Mouse (Mus musculus) gastrocnemius, adult 18-20 months (tissue): ENCODE data around the gene Zfp65. TPM values are rescaled to one million over a fixed set of nuclear protein-coding genes. Genes with fewer than 3 reads are reported as not detected.
"Not testable (repeated sequence)": the region's sequence is repeated elsewhere in the genome, so short reads cannot be mapped to it uniquely, and the experiment has no call there.

Experiments
- DNase-seq: peaks from one replicate; pipeline ENCODE4 v3.0.0; 2021; ENCODE audit warnings: low spot score
- long read RNA-seq, 2 experiments: library from polyadenylated mRNA; stranded (forward); transcript quantifications; one replicate each; pipeline ENCODE4 v2.0.0; 2021
- total RNA-seq, 2 experiments: library from RNA; stranded (reverse); gene quantifications; 2 replicates each; pipeline ENCODE4 v1.2.3; 2021

Gene Zfp65
- 1 to 10 TPM; 4.7 to 4.9 TPM for total RNA-seq
- long read RNA-seq, experiment 1 = 0 reads
- long read RNA-seq, experiment 2 = 0 reads

DNA sequence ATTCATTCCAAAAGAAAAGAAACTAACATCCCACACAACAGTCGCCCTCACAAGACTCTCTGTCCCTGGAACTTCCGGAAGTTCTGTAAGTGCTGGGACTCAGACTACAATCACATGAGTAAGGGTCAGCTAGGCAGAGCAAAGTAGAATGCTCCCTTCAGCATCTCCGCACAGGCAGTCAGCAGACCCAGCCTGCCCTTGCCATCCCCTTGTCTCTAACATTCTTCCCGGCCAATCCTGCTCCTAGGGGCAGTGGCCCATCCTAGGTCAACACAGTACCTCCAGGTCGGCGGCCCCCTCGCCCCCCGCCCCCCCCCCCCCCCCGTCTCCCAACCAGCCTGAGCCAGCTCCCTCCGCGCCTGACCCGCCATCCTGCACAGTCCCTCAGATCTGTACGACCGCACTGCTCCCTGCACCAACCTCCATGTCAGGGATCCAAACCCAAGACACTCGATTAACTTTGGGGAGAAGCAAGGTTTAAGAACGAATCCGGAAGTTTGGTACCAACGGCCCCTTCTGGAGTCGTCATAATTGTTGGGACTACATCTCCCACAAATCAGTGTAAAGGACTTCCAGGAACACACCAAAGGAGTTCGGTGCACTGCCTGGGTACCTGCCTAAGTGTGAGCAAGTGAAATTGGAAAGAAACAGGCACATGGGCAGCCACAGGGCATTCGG lies at the start of gene Zfp65:
Gene Zfp65 (minus strand): TSS at position 533 of the 678 bp plus-strand sequence.
- DNase-seq = peak; percentile 51

DNA sequence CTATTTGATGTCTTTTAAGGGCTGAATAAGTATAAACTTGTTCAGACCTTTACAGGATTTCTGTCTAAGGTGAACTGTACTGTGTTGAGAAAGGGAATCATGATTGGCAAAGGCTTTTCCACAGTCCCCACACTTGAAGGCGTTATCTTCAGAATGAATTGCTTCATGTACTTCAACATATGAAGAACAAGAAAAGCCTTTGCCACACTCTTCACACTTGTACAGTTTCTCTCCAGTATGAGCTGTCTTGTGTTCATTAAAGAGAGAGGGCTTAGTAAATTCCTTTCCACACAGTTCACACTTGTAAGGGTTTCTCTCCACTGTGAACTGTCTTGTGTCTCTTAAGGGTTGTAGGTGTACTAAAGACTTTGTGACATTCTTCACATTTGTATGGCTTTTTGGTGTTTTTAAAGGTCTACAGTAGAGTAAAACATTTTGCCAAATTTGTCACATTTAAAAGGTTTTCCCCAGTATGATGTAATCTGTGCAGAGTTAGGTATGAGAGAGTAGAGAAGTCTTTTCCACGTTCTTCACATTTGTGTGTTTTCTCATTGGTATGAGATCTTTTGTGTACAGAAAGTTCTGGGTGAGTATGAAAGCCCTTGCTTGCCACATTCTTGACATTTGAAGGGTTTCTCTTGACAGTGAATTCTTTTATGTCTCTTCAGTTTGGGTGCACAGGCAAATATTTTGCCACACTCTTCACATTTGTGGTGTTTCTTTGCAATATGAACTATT lies 34.2 kb upstream of the Zfp65 start:
- DNase-seq = no peak

DNA sequence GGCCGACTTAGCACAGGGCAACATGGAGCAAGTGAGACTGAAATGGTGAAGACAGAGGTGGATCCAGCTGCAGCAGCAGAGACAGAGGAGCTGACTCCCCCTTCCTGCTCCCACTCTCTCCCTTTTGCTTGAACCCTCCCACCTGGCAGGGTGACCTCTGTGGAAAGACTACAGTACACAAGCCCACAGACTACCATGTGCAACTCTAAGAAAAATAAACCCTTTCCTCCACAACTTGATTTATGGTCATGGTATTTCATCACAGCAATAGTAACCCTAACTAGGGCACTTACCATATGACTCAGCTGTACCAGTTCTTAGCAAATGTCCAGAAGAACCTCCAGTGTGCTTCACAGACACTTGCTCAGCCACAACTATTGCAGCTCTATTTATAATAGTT lies 31.0 kb upstream of the Zfp65 start:
- no peak for DNase-seq

DNA sequence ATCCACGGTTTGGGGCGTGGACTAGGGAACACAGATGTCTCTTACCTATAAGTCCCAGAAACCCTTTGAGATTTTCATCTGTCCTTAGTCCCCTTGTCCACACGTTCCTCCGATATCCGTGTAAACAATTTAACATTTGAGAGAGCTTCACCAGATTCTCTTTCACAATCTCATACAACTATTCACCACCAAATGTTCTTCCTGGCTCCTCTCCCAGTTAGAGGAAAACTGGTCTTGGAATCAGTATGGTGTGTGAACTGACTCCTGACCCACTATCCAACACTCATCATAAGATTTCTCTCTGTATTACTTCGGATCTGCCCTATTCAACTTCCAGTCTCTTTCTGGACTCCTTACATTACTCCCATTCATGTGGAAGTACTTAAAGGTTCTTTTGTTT lies 26.8 kb upstream of the Zfp65 start:
- no peak for DNase-seq

DNA sequence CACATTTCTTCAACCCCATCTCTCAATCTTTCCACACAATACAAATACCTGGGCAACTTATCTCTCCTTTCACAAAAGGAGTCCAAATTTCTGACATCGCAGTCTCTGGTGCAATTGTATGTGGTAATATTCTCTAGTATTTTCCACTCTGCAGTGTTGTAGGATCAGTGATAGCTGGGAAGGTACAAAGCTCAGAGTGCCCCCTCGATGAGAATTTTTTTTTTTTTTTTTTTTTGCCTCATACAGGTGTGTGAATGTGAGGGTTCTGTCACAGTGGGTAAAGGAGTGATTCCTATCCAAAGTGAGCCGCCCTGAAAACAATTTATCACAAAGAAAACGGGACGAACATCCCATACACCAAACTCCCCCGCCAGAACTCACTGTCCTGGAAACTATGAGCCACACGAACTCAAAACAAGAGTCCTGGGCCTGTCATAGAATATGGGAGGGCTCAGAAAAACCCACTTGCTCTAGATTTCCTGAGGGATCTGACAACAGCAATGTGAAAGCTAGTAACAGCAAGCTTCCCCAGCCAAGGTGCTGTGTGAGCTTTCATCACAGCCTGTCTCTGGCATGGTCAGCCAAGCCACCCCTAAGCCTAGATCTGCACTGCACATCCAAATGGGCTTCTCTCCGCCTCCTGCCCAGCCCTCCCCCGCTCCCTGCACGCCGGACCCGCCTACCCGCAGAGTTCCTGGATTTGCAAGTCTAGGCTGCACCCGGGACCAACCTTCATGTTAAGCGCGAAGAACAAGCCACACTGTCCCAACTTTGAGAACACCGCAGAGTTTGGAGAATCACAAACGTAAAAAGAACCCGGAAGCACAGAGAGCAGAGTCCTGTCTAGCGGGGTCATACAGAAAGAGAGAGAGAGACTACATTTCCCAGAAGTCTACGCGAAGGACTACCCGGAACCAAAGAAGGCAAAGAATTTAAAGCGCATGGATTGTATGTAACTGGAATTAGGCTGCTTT lies 25.6 kb upstream of the Zfp65 start, which contains the start of gene Zfp85:
Gene Zfp85 (minus strand): TSS at position 896 of the 974 bp plus-strand sequence.
- peak; percentile 46 for DNase-seq

DNA sequence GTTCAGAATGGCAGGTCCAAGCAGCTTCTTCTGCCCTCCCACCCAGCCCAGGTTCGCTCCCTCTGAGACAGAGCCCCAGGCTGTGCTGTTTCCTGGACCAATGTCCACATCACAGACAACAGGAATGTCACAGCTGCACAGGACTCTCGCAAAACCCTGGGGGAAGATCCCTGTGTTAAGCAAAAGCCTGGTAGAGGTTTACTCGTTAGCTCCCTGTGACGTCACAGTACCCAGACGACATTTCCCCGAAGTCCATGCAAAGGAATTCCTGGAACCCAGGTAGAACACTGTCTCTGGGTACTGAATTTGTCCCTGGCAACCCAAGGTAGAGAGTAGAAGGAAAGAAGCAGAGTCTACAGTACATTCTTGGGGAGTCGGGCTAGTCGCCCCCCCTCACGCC lies 14.9 kb upstream of the Zfp65 start:
- no peak for DNase-seq

DNA sequence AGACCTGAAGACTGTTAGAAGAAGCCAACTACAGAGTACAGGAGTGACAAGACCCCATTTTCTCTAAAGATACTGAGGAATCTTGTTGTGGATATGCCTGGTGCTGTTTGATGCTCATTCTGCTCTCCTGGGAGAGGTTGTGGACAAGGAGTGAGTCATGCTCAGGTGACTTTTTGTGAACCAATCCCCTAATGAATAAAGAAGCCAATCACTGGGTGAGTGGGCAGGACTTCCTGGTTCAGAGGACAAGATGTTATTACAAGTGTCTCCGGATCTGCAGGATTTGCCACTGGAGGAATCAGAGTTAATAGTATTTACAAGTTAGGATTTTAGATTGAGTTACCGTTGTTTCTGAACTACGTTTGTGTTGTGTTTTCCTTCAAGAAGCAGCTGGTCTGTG lies 14.0 kb upstream of the Zfp65 start:
- no peak for DNase-seq

DNA sequence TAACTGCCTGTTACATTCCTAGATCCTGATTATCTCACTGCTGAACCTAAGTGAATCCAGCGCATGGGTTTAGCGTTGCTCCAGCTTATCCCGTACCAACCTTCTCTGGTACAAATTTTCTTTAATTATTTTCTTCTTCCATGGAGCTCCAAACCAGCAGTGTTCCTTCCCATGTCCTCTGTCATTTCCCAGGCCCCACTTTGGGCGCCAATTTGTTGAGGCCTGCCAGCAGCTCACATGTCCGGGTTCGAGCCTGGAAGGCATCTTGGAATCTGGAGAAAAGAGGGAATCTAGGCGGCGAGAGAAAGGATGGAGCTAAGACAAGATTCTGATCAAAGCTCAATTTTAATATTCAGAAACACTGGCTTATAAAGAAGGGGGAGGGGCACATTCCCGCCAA lies 5.4 kb upstream of the Zfp65 start:
- DNase-seq = not testable (repeated sequence)

DNA sequence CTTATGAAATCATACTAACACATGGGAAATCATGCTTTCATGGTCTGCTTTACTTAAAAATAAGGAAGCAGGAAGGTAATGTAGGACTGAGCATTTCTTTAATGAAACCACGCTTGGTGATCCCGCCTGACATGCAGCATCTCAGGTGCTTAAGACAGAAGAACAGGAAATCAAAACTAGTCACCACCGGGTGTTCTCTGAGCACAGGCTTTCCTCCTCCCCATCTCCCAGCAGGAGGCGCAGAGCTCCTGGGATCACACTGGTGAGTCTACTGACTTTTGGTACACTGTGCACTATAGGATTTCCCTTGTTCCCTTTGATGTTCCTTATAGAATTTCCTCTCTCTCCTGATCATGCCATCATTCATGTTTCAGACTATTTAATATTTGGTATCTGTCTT lies 468 bp upstream of the Zfp65 start:
- not testable (repeated sequence) for DNase-seq

DNA sequence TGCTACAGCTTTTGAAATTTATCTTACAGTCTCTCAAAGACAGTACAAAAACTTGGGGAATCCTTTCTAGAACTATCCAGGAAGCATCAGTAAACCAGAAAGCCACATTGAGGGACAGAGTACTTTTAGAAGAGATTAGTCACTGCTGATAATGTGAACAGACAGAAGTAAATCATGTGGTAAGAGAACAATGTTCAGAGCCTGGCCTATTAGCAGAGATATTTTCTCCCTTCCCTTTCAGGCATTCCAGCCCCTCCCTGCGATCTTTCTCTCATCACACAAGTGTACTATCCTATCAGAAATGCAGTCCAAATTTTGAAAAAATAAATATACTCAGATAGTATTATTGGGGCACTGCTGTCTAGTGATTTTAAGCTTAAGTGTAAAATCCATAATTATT lies 867 bp downstream of the Zfp65 start:
- no peak for DNase-seq

DNA sequence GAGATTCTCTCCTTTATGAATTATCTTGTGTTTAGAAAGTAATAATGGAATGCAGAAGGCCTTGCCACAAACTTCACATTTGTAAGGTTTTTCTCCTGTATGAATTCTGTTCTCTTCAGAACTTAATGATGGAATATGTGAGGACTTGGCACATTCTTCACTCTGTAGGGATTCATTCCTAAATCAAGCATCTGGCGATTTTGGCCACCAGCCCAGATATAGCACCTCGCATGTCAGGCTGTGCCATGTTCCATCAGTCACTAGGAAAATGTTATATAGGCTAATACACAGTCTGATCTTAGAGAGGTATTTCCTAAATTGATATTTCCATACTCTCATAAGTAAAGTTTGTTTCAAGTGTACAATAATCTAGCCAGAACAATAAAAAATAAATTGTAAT lies 3.6 kb downstream of the Zfp65 start:
- DNase-seq = not testable (repeated sequence)

DNA sequence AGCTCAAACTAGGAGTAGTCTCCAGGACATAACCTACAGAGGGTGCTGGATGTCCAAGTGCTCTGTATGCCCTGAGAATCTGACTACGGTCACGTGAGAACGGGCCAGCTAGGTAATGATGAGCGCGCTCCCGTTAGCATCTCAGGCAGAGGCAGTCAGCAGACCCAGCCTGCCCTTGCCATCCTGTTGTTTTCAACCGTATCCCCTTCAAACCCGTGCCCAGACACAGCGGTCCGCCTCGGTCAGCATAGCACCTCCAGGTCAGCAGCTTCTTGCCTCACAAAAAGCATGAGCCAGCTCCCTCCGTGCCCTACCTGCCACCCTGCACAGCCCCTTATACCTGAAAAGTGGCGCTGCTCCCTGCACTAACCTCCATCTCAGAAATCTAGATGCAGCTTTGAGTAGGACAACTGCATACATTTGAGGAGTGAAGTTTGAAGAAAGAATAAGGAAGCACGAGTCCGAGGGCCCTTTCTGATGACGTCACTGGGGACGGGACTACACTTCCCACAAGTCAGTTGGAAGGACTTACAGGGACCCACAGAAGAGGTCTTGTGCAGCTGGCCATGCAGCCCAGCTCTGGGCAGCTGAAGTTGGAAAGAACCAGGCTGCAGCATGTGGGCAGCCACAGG lies 5.0 kb downstream of the Zfp65 start:
- peak; percentile 92 for DNase-seq

DNA sequence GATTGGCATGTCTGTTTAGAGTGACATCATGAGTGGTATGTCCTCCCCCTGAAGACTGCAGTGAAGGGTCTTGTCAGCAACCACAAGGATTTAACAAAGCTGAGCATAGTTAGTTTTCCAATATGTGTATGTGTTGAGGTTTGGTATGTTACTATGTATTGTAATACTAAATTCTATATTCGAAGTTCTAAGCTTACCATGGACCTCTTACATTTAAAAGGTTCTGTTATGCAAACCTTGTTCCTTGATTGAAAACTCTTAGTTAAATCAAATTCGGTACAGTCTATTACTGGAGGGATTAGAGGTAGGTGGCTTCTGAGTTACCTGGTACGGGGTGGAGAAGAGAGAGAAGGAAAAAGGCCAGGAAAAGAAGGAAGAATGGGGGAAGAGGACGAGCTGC lies 42.0 kb downstream of the Zfp65 start, which contains the start of gene Zfp738:
Gene Zfp738 (minus strand): TSS at position 101 of the 400 bp plus-strand sequence.
- DNase-seq = no peak

DNA sequence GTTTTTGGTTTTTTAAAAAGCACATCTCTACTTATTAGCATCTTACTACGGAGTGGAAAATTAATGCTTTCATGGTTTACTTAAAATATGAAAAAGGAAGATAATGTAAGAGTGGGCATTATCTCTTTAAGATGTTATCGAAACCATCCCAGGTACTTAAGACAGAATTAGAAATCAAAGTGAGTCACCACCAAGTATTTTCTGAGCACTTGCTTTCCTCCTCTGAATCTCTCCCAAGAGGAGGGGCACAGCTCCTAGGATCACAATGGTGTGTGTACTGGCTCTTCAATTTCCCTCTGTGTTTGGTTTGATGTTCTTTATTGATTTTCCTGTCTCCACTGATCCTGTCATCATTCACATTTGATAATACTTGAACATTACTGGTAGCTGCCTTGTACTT lies 45.1 kb downstream of the Zfp65 start:
- DNase-seq = not testable (repeated sequence)

DNA sequence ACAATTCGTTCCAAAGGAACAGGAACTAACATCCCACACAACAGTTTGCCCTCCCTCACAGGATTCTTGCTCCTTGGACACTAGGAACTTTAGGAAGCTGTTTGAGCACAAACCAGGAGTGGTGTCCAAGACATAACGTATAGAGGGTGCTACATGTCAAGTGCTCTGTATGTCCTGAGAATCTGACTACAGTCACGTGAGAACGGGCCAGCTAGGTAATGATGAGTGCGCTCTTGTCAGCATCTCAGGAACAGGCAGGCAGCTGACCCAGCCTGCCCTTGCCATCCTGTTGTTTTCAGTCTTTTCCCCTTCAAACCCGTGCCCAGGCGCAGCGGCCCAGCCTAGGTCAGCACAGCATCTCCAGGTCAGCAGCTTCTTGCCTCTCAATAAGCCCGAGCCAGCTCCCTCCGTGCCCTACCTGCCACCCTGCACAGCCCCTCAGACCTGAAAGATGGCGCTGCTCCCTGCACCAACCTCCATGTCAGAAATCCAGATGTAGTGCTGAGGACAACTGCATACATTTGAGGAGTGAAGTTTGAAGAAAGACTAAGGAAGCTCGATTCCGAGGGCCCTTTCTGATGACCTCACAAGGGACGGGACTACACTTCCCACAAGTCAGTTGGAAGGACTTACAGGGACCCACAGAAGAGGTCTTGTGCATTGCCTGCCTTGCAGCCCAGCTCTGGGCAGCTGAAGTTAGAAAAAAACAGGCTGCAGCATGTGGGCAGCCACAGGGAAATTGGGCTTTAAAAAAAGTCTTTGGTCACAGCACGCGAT lies 45.8 kb downstream of the Zfp65 start:
- DNase-seq = peak; percentile 90

DNA sequence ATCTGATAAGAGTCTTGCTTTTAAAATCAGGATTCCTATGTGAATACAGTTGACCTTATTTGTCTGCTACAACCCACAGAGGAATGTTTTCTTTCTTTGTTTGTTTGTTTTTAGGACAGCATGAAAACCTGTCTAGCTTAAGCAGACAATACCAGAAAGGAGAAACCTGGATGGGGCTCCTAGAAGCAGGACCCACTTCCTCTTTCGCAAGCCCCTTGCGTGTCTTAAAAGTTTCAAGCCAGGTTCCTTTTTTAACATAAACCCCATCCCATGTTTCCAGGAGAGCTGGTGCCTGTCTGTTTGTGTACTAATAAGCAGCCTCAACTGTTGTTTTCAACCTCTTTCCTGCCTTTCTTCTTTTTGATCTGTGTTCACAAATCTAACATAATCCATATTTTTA lies 54.1 kb downstream of the Zfp65 start:
- no peak for DNase-seq
